Mouse (Mus musculus) lung, postnatal 0 days (tissue): ENCODE data around the gene Inava.

Experiments used
- CTCF ChIP-seq: IDR thresholded peaks from 2 replicates; pipeline ENCODE4 v1.5.1; 2016; ENCODE audit warnings: antibody characterized with exemption, mild to moderate bottlenecking
- EP300 ChIP-seq: IDR thresholded peaks from 2 replicates; pipeline ENCODE4 v1.6.1; 2016; ENCODE audit warnings: antibody characterized with exemption, mild to moderate bottlenecking, control low read depth

- TF ChIP-seq CTCF (no peak), EP300 (no peak)
Observed at GRCm38 (mm10) chr1:136238495-136238894, 4.4 kb upstream of the Inava start.
